ENCODE assay signal across 9 mouse cellular contexts in the genomic region with DNA sequence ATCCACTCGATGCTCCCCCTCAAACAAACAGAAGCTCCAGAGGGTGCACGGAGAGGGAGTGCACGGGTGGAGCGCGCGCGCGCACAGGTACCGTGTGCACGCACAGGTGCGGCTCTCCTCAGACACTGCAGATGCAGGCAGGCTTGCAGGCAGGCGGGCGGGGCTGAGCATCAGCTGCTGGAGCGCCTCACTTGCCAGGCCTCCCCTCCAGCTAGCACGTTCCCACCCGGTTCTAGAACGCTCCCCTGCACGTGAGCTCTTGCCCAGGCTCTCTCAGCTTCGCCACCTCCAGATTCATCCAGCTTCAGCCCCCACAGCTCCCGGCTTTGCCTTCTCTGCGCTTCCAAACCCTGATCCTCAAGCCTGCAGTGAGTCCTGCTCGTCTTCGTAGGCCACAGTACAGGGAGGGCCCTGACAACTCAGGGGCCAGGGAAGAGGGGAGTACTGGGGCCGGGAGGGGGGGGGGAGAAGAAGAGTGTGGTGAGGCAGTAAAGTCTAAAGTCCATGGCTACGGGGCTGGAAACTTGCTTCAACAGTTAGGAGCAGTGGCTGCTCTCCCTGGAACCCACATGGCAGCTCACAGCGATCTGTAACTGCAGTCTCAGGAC. TPM values are rescaled to one million over a fixed set of nuclear protein-coding genes. Genes with fewer than 3 reads are reported as not detected.
DNase-seq lines count a peak whose midpoint lies in the region; ATAC-seq and TF ChIP-seq lines count a peak whose summit lies in the region.
"Had no signal": no experiment of that assay in that cellular context is flagged by ENCODE, and none has a peak within 500 bp of the region (broad histone marks: within the 10 kb centered on the region; RNA-seq: fewer than 3 reads in every experiment).

No protein-coding gene starts in this region.

- TF ChIP-seq POLR2A in lung, adult 2 months (IDR thresholded peaks at IDR 0.05; ENCODE audit: borderline replicate concordance, extremely low read depth, low read depth, low read length) = no peak

- intact Hi-C loops in left cerebral cortex, postnatal 36 days (cut with DNase I) = no loop called here

- no peaks in the 10 kb centered on the region for H3K36me3 ChIP-seq in lung, embryonic 14.5 days (ENCODE audit: insufficient read depth)
- H3K36me3 ChIP-seq in forebrain, postnatal 0 days (ENCODE audit: insufficient read depth) = no peaks in the 10 kb centered on the region
- H3K36me3 ChIP-seq: liver, embryonic 15.5 days had no signal

- H3K27ac ChIP-seq in lung, embryonic 14.5 days (ENCODE audit: low read depth) = no peak overlapping the region
- no peak overlapping the region for H3K27ac ChIP-seq in forebrain, postnatal 0 days (ENCODE audit: low read depth, low read length)
- H3K27ac ChIP-seq: liver, embryonic 15.5 days had no signal

- WGBS in lung, embryonic 14.5 days = 17% methylated on average over 26 of the region's 26 CpGs
- 18% methylated on average over 26 of the region's 26 CpGs for WGBS in lung, adult 2 months
- WGBS in forebrain, postnatal 0 days = 17% methylated on average over 26 of the region's 26 CpGs

- no peaks in the 10 kb centered on the region for H3K9me3 ChIP-seq in lung, embryonic 14.5 days (ENCODE audit: low read depth, low read length)
- H3K9me3 ChIP-seq in forebrain, postnatal 0 days (ENCODE audit: low read length) = no peaks in the 10 kb centered on the region
- H3K9me3 ChIP-seq: liver, embryonic 15.5 days had no signal

- no peak overlapping the region for H3K9ac ChIP-seq in lung, embryonic 14.5 days
- 0 out of 2 replicates have a peak overlapping the region, but pooled peaks have one; percentile 19 for H3K9ac ChIP-seq in forebrain, postnatal 0 days
- H3K9ac ChIP-seq: liver, embryonic 15.5 days had no signal

- no peak for ATAC-seq in lung, embryonic 14.5 days (ENCODE audit: insufficient read depth)
- ATAC-seq in forebrain, postnatal 0 days = peak; percentile 80
- ATAC-seq in monocyte, adult 5-6 weeks (replicated peaks; ENCODE audit: insufficient number of reproducible peaks, low FRiP score, low TSS enrichment, poor library complexity, severe bottlenecking) = no peak

- H3K27me3 ChIP-seq in lung, embryonic 14.5 days (ENCODE audit: insufficient read depth, low read length) = peaks cover 21% of the 10 kb centered on the region
- no peaks in the 10 kb centered on the region for H3K27me3 ChIP-seq in forebrain, postnatal 0 days (ENCODE audit: insufficient read depth, low read length)

- DNase-seq in lung, embryonic 14.5 days = no peak
- no peak for DNase-seq in lung, adult 2 months
- no peak for DNase-seq in forebrain, postnatal 0 days
- peak; percentile 80 to 82 for DNase-seq in left cerebral cortex, postnatal 36 days (ENCODE audit: low spot score in 2 of 2)
- DNase-seq in right cerebral cortex, postnatal 4 days = peak; percentile 31
- no peak for DNase-seq in spleen, postnatal 10 days (ENCODE audit: low spot score in 2 of 2)
- no peak for DNase-seq in adrenal gland, adult 2 months

- no peaks in the 10 kb centered on the region for H3K4me1 ChIP-seq in lung, embryonic 14.5 days (ENCODE audit: insufficient read depth)
- H3K4me1 ChIP-seq in lung, adult 2 months (ENCODE audit: control insufficient read depth, insufficient read depth, low read length) = no peaks in the 10 kb centered on the region
- 0 out of 2 replicates have a peak, but pooled peaks cover 5% of the 10 kb centered on the region for H3K4me1 ChIP-seq in forebrain, postnatal 0 days (ENCODE audit: insufficient read depth)
- H3K4me1 ChIP-seq: liver, embryonic 15.5 days had no signal

- no peak overlapping the region for H3K4me3 ChIP-seq in lung, embryonic 14.5 days (ENCODE audit: low read depth, low read length)
- H3K4me3 ChIP-seq in lung, adult 2 months (replicated peaks; ENCODE audit: extremely low read depth, low read depth, low read length) = no peak overlapping the region
- H3K4me3 ChIP-seq in forebrain, postnatal 0 days (ENCODE audit: low read depth, low read length) = peak overlapping the region; percentile 19
- H3K4me3 ChIP-seq: liver, embryonic 15.5 days had no signal

- H3K4me2 ChIP-seq in lung, embryonic 14.5 days = peak overlapping the region; percentile 18; the same call in 1 of the 2 replicates
- H3K4me2 ChIP-seq in forebrain, postnatal 0 days (ENCODE audit: low read depth) = peak overlapping the region; percentile 44
- H3K4me2 ChIP-seq: liver, embryonic 15.5 days had no signal

- no peak for TF ChIP-seq CTCF in lung, embryonic 14.5 days (IDR thresholded peaks at IDR 0.05; ENCODE audit: low read depth)
- no peak for TF ChIP-seq CTCF in lung, adult 2 months (IDR thresholded peaks at IDR 0.05; ENCODE audit: insufficient read depth, low read length)
- TF ChIP-seq CTCF in forebrain, postnatal 0 days (IDR thresholded peaks at IDR 0.05; ENCODE audit: low read depth) = no peak

RNA-seq across cellular contexts. Expression of gene Scn8a, which starts 44.3 kb away (rescaled TPM):
- polyA plus RNA-seq in lung, embryonic 14.5 days (2014; fragmentation: Nextera tagmentation; extraction: Ambion mirVana) = 1.3 and 2.6 TPM in 2 replicates
- polyA plus RNA-seq in lung, adult 2 months (2012; rRNA removed) = 0.14 and 0.27 TPM in 2 replicates
- total RNA-seq in forebrain, postnatal 0 days (2014; rRNA removed) = 22.1 and 26.9 TPM in 2 replicates
- 11.7 and 15.5 TPM in 2 replicates for polyA plus RNA-seq in forebrain, postnatal 0 days (2015; fragmentation: Nextera tagmentation; extraction: Ambion mirVana)
- total RNA-seq in left cerebral cortex, postnatal 36 days (2021) = 100 to 1,000 TPM; 222 to 250 TPM
- total RNA-seq in monocyte, adult 5-6 weeks (2017) = not detected in 3 replicates
- total RNA-seq in adrenal gland, adult 2 months (2021) = 1 to 10 TPM; 2.8 to 4.6 TPM
- 1.6 and 2.4 TPM in 2 replicates for polyA plus RNA-seq in adrenal gland, adult 2 months (2012; rRNA removed)

Comparison
In these comparisons a context has a peak if more than half of its experiments do, and no peak if none do; other contexts are left out.
1. DNase-seq: peak in left cerebral cortex, postnatal 36 days (2 of 2) and right cerebral cortex, postnatal 4 days (single experiment); none in lung, embryonic 14.5 days (single experiment), lung, adult 2 months (single experiment), forebrain, postnatal 0 days (single experiment), spleen, postnatal 10 days (0 of 2) and adrenal gland, adult 2 months (single experiment).